Mouse (Mus musculus): ENCODE results near the gene Cul3.

DNA sequence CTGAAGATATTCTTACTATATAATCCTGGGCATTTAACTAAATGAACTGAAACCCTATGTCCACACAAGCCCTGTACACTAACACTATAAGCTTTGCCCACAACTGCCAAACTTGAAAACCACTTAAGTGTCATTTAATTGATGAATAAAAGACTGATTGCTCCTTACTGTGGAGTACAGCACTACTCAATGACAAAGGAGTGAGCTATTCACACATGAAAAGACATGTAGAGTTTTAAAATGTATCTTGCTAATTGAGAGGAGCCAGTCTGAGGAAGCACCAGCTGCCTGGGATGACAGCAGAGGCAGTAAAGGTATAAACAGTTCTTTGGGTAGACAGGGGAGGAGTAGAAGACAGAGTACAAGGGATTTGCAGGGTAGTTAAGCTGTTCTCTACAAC is 87.0 kb downstream of the Cul3 start:
- no peak for TF ChIP-seq TAL1 (IDR thresholded peaks at IDR 0.05; ENCODE audit: low read length)
- no peak for TF ChIP-seq GATA1 (IDR thresholded peaks at IDR 0.05; ENCODE audit: low read length)
